Mouse (Mus musculus) adrenal gland, postnatal 14 days (tissue): Measurements from ENCODE around the gene Ssc4d. TPM values are rescaled to one million over a fixed set of nuclear protein-coding genes. Genes with fewer than 3 reads are reported as not detected.

Experiments
- DNase-seq: peaks from one replicate; pipeline ENCODE4 v3.0.0; 2021; ENCODE audit warnings: mixed read lengths
- total RNA-seq: library from RNA; stranded (reverse); gene quantifications from 2 replicates; pipeline ENCODE4 v1.2.3, GENCODE M21; 2021

The Ssc4d gene
- total RNA-seq, 1 experiment from 2014 or later, result 3.1 TPM

- peak; percentile 67 for DNase-seq
Measured at GRCm38 (mm10) chr5:135940587-135940986, 33.7 kb downstream of the Ssc4d start.

GRCm38 (mm10) chr5:135935641-135936190 is 38.6 kb downstream of the Ssc4d start:
- DNase-seq, result no peak

- DNase-seq, result no peak
Measured at GRCm38 (mm10) chr5:135935176-135935523, 39.2 kb downstream of the Ssc4d start.

GRCm38 (mm10) chr5:135934481-135935175 is 39.7 kb downstream of the Ssc4d start, which contains the start of gene Ywhag:
Ywhag (minus strand) TSS chr5:135934616.
- DNase-seq, result peak; percentile 99

GRCm38 (mm10) chr5:135933900-135934441 is 40.4 kb downstream of the Ssc4d start:
- peak; percentile 85 for DNase-seq

GRCm38 (mm10) chr5:135933222-135933899 is 41.0 kb downstream of the Ssc4d start:
- no peak for DNase-seq

- DNase-seq, result no peak
Measured at GRCm38 (mm10) chr5:135932359-135932758, 42.0 kb downstream of the Ssc4d start.

GRCm38 (mm10) chr5:135931526-135931925 is 42.8 kb downstream of the Ssc4d start:
- DNase-seq, result no peak

GRCm38 (mm10) chr5:135929685-135930424 is 44.5 kb downstream of the Ssc4d start:
- no peak for DNase-seq

- peak; percentile 51 for DNase-seq
Measured at GRCm38 (mm10) chr5:135923901-135924300, 50.4 kb downstream of the Ssc4d start.

GRCm38 (mm10) chr5:135919902-135920301 is 54.4 kb downstream of the Ssc4d start:
- no peak for DNase-seq

- DNase-seq, result no peak
Measured at GRCm38 (mm10) chr5:135918593-135918992, 55.7 kb downstream of the Ssc4d start.

- no peak for DNase-seq
Measured at GRCm38 (mm10) chr5:135918059-135918437, 56.3 kb downstream of the Ssc4d start.

GRCm38 (mm10) chr5:135917327-135918058 is 56.8 kb downstream of the Ssc4d start:
- DNase-seq, result no peak

GRCm38 (mm10) chr5:135916601-135917000 is 57.7 kb downstream of the Ssc4d start:
- peak; percentile 76 for DNase-seq

GRCm38 (mm10) chr5:135916051-135916565 is 58.2 kb downstream of the Ssc4d start:
- no peak for DNase-seq

GRCm38 (mm10) chr5:135914156-135914555 is 60.2 kb downstream of the Ssc4d start:
- peak; percentile 74 for DNase-seq

GRCm38 (mm10) chr5:135913201-135913600 is 61.1 kb downstream of the Ssc4d start:
- DNase-seq, result no peak

- no peak for DNase-seq
Measured at GRCm38 (mm10) chr5:135911633-135912220, 62.6 kb downstream of the Ssc4d start.

- no peak for DNase-seq
Measured at GRCm38 (mm10) chr5:135910813-135911212, 63.5 kb downstream of the Ssc4d start.
